Mouse (Mus musculus) kidney, postnatal 0 days (tissue): ENCODE measurements around the gene As3mt. TPM values are rescaled to one million over a fixed set of nuclear protein-coding genes. Genes with fewer than 3 reads are reported as not detected.
"Not testable (repeated sequence)": the region's sequence is repeated elsewhere in the genome, so short reads cannot be mapped to it uniquely, and the experiment has no call there.

Experiments
- ATAC-seq: fragments of 200-750 bp; cut with Nextera tagmentation; replicated peaks from 2 replicates; pipeline ENCODE4 v1.8.0; 2017; ENCODE audit warnings: low read depth, moderate number of reproducible peaks, moderate TSS enrichment, moderate library complexity; ENCODE audit not compliant: low FRiP score
- DNase-seq: peaks from one replicate; pipeline ENCODE4 v3.0.0-alpha.2; 2016; ENCODE audit warnings: low spot score
- H3K27ac ChIP-seq: fragments of 300-500 bp; sonication (generic); 2 replicates; pipeline ENCODE4 v1.5.1; 2014; ENCODE audit warnings: mild to moderate bottlenecking
- H3K27me3 ChIP-seq: fragments of 300-500 bp; sonication (generic); 2 replicates; pipeline ENCODE4 v1.6.1; 2014; ENCODE audit warnings: low read length, mixed read lengths; ENCODE audit not compliant: insufficient read depth
- H3K36me3 ChIP-seq: fragments of 300-500 bp; sonication (generic); 2 replicates; pipeline ENCODE4 v1.6.1; 2014; ENCODE audit warnings: low read length, mixed read lengths; ENCODE audit not compliant: insufficient read depth
- H3K4me1 ChIP-seq: fragments of 300-500 bp; sonication (generic); replicated peaks from 2 replicates; pipeline ENCODE4 v1.6.1; 2014; ENCODE audit warnings: antibody characterized with exemption, low read length, mixed read lengths; ENCODE audit not compliant: insufficient read depth
- H3K4me2 ChIP-seq: fragments of 300-500 bp; sonication (generic); 2 replicates; pipeline ENCODE4 v1.6.1; 2014; ENCODE audit warnings: mild to moderate bottlenecking, low read length, moderate library complexity, mixed read lengths
- H3K4me3 ChIP-seq: fragments of 300-500 bp; sonication (generic); replicated peaks from 2 replicates; pipeline ENCODE4 v1.5.1; 2014; ENCODE audit warnings: low read depth, low read length
- H3K9ac ChIP-seq: fragments of 300-500 bp; sonication (generic); 2 replicates; pipeline ENCODE4 v1.6.1; 2014; ENCODE audit warnings: low read depth, low read length
- H3K9me3 ChIP-seq: fragments of 300-500 bp; sonication (generic); replicated peaks from 2 replicates; pipeline ENCODE4 v1.6.1; 2016; ENCODE audit warnings: low read length, inconsistent platforms, mixed read lengths
- CTCF ChIP-seq: IDR thresholded peaks from 2 replicates; pipeline ENCODE4 v1.5.1; 2016; ENCODE audit warnings: antibody characterized with exemption, low read depth, mild to moderate bottlenecking, moderate library complexity
- WGBS: fragments of 180-500 bp; shearing (Covaris S2); extraction: QIAGEN DNeasy Blood & Tissue Kit; methylation state at CpG from one replicate; pipeline ENCODE4 v1.1.7; 2014; 5-methylcytosine and 5-hydroxymethylcytosine counted together
- polyA plus RNA-seq: library from polyadenylated mRNA; unstranded; fragments of >200 nt; fragmentation: Nextera tagmentation; extraction: Ambion mirVana; gene quantifications from 2 replicates; pipeline ENCODE4 v1.2.1, GENCODE M21; 2015

The As3mt gene
- polyA plus RNA-seq, 1 experiment from 2014 or later = 59.4 TPM

DNA sequence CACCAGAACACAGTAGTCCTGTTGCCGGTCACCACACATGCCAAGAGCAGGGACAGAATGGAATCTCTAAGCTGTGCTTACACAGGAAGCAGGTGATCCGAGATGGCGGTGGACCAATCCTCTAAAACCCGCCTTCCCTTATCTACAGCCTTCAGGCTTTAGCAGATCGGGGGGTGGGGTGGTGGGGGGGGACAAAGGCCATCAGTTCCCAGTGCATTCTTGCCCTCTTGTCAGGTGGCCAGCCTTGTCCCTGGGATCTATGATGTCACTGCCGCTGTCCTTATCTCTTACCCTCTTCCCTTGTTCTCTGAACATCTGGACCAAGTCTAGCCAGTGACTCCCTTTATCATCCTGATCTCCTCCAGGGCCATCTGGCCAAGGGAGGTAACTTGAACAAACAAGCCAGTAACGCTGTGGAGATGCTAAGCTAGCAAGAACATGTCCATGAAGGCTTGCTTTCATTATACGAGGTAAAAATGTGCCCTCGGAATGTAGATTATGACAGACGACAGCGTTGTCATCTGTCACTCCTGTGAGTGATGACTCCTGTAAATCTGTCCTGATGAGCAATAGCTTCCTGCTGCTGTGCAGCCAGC lies 20.8 kb downstream of the As3mt start:
- no peaks in the 10 kb centered on the region for H3K36me3 ChIP-seq
- H3K9me3 ChIP-seq = no peaks in the 10 kb centered on the region
- no peak overlapping the region for H3K4me2 ChIP-seq
- DNase-seq = no peak
- no peak overlapping the region for H3K27ac ChIP-seq
- no peak for ATAC-seq
- TF ChIP-seq CTCF = no peak
- H3K4me3 ChIP-seq = no peak overlapping the region
- H3K27me3 ChIP-seq = no peaks in the 10 kb centered on the region
- H3K9ac ChIP-seq = 0 out of 2 replicates have a peak overlapping the region, but pooled peaks have one; percentile 14
- no peaks in the 10 kb centered on the region for H3K4me1 ChIP-seq
- WGBS = 52% methylated on average over 11 of the region's 11 CpGs

DNA sequence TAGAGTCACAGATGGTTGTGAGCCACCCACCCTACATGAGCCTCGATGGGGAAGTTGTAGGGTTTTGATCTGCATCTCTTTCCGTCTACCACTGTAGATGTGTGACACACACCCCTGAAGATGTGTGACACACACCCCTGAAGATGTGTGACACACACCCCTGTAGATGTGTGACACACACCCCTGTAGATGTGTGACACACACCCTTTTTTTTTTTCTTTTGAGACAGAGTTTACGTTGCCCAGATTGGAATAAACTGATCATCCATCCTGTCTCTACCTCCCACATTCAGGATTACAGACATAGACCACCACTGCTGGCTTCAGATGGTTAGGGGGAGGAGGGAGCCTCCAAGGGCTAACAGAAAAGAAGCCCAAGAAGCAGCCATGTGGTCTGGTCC lies 21.7 kb downstream of the As3mt start:
- Histone ChIP-seq H3K27ac (no peak overlapping the region), H3K4me2 (no peak overlapping the region), H3K36me3 (peaks cover 7% of the 10 kb centered on the region; the same call in 1 of the 2 replicates), H3K4me1 (no peaks in the 10 kb centered on the region), H3K9ac (no peak overlapping the region), H3K27me3 (no peaks in the 10 kb centered on the region), H3K9me3 (no peaks in the 10 kb centered on the region), H3K4me3 (no peak overlapping the region)
- ATAC-seq (no peak), DNase-seq (no peak)
- TF ChIP-seq CTCF = no peak
- WGBS = 90% methylated on average over 3 of the region's 3 CpGs

DNA sequence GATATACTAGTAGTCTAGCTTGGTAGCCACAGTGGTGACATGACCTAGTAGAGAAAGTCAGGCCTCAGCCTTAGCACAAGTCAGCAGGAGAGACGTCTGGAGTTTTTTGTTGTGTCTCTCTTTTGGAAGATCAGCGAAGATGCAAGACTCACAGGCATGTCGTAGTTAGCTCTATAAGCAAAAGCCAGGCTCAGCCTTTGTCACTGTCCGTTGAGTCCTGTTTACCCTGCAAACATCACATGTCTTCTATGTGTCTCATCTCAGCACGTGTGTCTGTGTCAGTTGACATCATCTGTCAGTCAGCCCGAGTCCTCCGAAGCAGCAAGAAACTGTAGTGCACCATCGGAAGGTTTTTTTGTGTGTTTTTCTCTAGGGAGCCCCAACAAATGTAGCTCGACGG lies 24.1 kb downstream of the As3mt start:
- DNase-seq (no peak), ATAC-seq (no peak)
- H3K27me3 ChIP-seq = no peaks in the 10 kb centered on the region
- no peaks in the 10 kb centered on the region for H3K9me3 ChIP-seq
- H3K4me3 ChIP-seq = no peak overlapping the region
- no peak overlapping the region for H3K27ac ChIP-seq
- H3K36me3 ChIP-seq = peaks cover 9% of the 10 kb centered on the region; the same call in 1 of the 2 replicates
- H3K9ac ChIP-seq = no peak overlapping the region
- WGBS = 93% methylated on average over 10 of the region's 10 CpGs
- no peak for TF ChIP-seq CTCF
- H3K4me2 ChIP-seq = no peak overlapping the region
- H3K4me1 ChIP-seq = no peaks in the 10 kb centered on the region

DNA sequence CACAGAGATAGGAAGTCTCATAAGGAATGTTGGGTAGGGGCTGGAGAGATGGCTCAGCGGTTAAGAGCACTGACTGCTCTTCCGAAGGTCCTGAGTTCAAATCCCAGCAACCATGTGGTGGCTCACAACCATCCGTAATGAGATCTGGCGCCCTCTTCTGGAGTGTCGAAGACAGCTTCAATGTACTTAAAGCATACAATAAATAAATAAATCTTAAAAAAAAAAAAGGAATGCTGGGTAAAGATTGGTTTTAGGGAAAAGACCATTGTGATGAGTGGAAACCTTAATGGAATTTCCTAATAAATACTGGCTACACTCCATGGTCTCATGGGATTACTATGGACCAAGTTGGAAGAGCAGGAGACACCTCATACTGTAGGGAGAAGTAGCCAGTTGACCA lies 25.4 kb downstream of the As3mt start:
- peak; percentile 34 for TF ChIP-seq CTCF
- H3K27ac ChIP-seq, DNase-seq, ATAC-seq, H3K4me2 ChIP-seq, H3K4me3 ChIP-seq, H3K36me3 ChIP-seq, H3K27me3 ChIP-seq, H3K9ac ChIP-seq, H3K9me3 ChIP-seq, H3K4me1 ChIP-seq: not testable (repeated sequence)
- 94% methylated on average over 5 of the region's 5 CpGs for WGBS

DNA sequence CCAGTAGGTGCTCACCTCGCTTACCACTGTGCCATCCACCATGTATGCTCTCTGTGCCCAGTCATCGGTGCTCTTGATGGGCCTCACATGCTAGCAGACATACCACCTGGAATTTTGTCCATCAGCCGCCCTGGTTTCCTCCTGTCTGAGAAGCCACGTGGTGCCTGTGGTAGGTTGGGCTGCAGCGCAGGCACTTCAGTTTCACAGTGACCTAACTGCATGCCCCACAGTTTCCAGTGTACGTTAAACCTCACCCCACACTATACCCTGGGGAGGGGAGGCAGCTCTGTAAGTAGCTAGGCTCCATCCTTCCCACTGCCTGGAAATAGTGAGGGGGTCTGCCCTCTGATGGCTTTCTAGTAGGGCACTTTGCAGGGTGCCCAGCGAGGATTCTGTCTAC lies 26.4 kb downstream of the As3mt start:
- no peak overlapping the region for H3K9ac ChIP-seq
- ATAC-seq (no peak), DNase-seq (no peak)
- H3K27me3 ChIP-seq = no peaks in the 10 kb centered on the region
- H3K4me1 ChIP-seq = no peaks in the 10 kb centered on the region
- H3K4me2 ChIP-seq = no peak overlapping the region
- H3K36me3 ChIP-seq = peaks cover 9% of the 10 kb centered on the region; the same call in 1 of the 2 replicates
- no peaks in the 10 kb centered on the region for H3K9me3 ChIP-seq
- 85% methylated on average over 7 of the region's 7 CpGs for WGBS
- H3K27ac ChIP-seq = no peak overlapping the region
- no peak overlapping the region for H3K4me3 ChIP-seq
- no peak for TF ChIP-seq CTCF

DNA sequence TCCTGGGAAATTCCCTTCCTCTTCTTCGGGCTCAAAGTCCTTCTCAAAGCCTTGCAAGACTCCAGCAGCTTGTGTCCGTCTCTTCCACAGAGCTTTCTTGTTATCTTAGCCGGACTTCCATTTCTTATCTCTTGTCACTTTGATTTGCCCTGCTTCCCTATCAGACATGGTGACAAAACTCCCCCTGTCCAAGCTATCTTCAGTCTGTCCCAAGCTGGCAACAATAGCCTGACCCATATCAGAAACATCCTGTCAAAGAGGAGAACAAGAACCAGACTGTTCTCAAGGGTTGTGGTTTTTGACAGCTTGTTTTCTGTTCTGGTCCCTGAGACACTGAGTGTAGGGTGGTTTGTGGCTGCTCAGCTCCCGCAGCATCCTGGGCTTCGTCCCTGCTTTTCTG lies 28.0 kb downstream of the As3mt start:
- WGBS = 66% methylated on average over 5 of the region's 5 CpGs
- no peaks in the 10 kb centered on the region for H3K9me3 ChIP-seq
- no peaks in the 10 kb centered on the region for H3K4me1 ChIP-seq
- H3K27me3 ChIP-seq = no peaks in the 10 kb centered on the region
- DNase-seq (peak; percentile 21), ATAC-seq (no peak)
- no peak overlapping the region for H3K4me3 ChIP-seq
- no peak overlapping the region for H3K9ac ChIP-seq
- TF ChIP-seq CTCF = no peak
- peaks cover 9% of the 10 kb centered on the region; the same call in 1 of the 2 replicates for H3K36me3 ChIP-seq
- H3K27ac ChIP-seq = no peak overlapping the region
- no peak overlapping the region for H3K4me2 ChIP-seq

DNA sequence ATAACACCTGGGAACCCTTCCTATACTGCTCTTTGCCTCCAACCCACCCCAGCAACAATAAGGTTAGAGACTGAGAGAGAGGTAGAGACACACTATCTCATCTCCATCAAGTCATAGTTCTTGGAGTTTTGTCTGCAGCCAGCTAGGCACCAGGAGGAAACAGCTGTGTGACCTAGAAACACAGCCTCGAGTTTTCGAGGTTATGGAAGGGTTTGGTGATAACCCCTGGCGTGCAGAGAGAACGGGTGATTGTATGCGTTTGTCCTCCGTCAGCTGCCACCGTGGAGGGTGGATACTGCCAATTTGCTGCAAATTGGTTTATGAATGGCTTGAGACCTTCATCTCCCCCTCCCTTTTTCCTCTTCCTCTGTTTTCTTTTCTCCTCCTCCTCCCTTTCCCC lies 29.8 kb downstream of the As3mt start:
- H3K4me2 ChIP-seq = no peak overlapping the region
- H3K9me3 ChIP-seq = no peaks in the 10 kb centered on the region
- H3K4me1 ChIP-seq = no peaks in the 10 kb centered on the region
- no peak overlapping the region for H3K4me3 ChIP-seq
- no peak overlapping the region for H3K27ac ChIP-seq
- DNase-seq (no peak), ATAC-seq (no peak)
- no peak for TF ChIP-seq CTCF
- H3K9ac ChIP-seq = no peak overlapping the region
- WGBS = 63% methylated on average over 7 of the region's 7 CpGs
- peaks cover 9% of the 10 kb centered on the region; the same call in 1 of the 2 replicates for H3K36me3 ChIP-seq
- H3K27me3 ChIP-seq = no peaks in the 10 kb centered on the region
